Mouse (Mus musculus) lung, postnatal 0 days (tissue): ENCODE measurements around the gene Snx10.

Source experiments
- CTCF ChIP-seq: IDR thresholded peaks from 2 replicates; pipeline ENCODE4 v1.5.1; 2016; ENCODE audit warnings: antibody characterized with exemption, mild to moderate bottlenecking
- EP300 ChIP-seq: IDR thresholded peaks from 2 replicates; pipeline ENCODE4 v1.6.1; 2016; ENCODE audit warnings: antibody characterized with exemption, mild to moderate bottlenecking, control low read depth

- no peak for TF ChIP-seq CTCF
- no peak for TF ChIP-seq EP300
These were observed 16.8 kb downstream of the Snx10 start for GRCm38 (mm10) chr6:51540525-51540924.
